Mouse (Mus musculus): Measurements from ENCODE around the gene Lif. TPM values are rescaled to one million over a fixed set of nuclear protein-coding genes. Genes with fewer than 3 reads are reported as not detected.

Gene Lif
- total and polyA plus RNA-seq, 2 experiments = 0.02 TPM; not detected in 1

DNA sequence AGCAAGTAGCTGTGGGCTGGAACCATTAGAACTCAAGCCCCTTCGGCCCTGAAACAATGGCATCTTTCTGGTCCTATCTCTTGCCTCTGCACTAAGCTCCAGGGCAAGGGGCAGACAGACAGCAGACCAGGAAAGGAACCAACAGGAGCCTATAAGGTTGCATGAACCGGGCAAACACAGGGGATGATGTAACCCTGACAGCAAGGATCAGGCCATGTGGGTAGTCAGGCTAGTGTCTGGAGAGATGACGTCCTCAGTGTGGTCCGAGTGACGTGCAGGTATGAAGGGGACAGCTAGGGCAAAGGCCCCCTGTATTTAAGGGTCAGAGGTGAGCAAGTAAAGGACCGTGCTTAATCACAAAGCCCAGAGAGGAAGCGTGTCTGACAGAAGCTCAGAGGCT, 7.1 kb upstream of the Lif start:
- TF ChIP-seq POLR2A (IDR thresholded peaks at IDR 0.05; ENCODE audit: extremely low read depth, insufficient read depth, low read length) (no peak), CTCF (IDR thresholded peaks at IDR 0.05; ENCODE audit: low read depth, low read length) (no peak)
- no peaks in the 10 kb centered on the region for H3K79me2 ChIP-seq (ENCODE audit: control insufficient read depth, insufficient read depth, low read length)
- H3K27me3 ChIP-seq (ENCODE audit: control insufficient read depth, insufficient read depth, low read length) = no peaks in the 10 kb centered on the region
- H3K4me1 ChIP-seq (ENCODE audit: control insufficient read depth, insufficient read depth, low read length) = no peaks in the 10 kb centered on the region; the same call in 1 of the 2 replicates
- H3K4me3 ChIP-seq (ENCODE audit: insufficient read depth, low read depth, low read length) = no peak overlapping the region
- WGBS = 45% methylated on average over 7 of the region's 7 CpGs
- H3K36me3 ChIP-seq (ENCODE audit: control insufficient read depth, insufficient read depth, low read length) = no peaks in the 10 kb centered on the region
- no peak overlapping the region for H3K9ac ChIP-seq (ENCODE audit: low read depth, low read length)
- no peak overlapping the region for H3K27ac ChIP-seq (replicated peaks; ENCODE audit: insufficient read depth, low read depth, low read length)
- DNase-seq (ENCODE audit: extremely low read depth, low read depth, low spot score) = peak; percentile 42

- TF ChIP-seq CTCF (IDR thresholded peaks at IDR 0.05; ENCODE audit: low read depth, low read length) = no peak
- no peak for TF ChIP-seq POLR2A (IDR thresholded peaks at IDR 0.05; ENCODE audit: extremely low read depth, insufficient read depth, low read length)
- Histone ChIP-seq H3K4me3 (ENCODE audit: insufficient read depth, low read depth, low read length) (no peak overlapping the region), H3K4me1 (ENCODE audit: control insufficient read depth, insufficient read depth, low read length) (no peaks in the 10 kb centered on the region; the same call in 1 of the 2 replicates), H3K27ac (replicated peaks; ENCODE audit: insufficient read depth, low read depth, low read length) (no peak overlapping the region), H3K9ac (ENCODE audit: low read depth, low read length) (no peak overlapping the region), H3K27me3 (ENCODE audit: control insufficient read depth, insufficient read depth, low read length) (no peaks in the 10 kb centered on the region), H3K79me2 (ENCODE audit: control insufficient read depth, insufficient read depth, low read length) (no peaks in the 10 kb centered on the region), H3K36me3 (ENCODE audit: control insufficient read depth, insufficient read depth, low read length) (no peaks in the 10 kb centered on the region)
- WGBS = 71% methylated on average over 3 of the region's 3 CpGs
- no peak for DNase-seq (ENCODE audit: extremely low read depth, low read depth, low spot score)
Observed at GRCm38 (mm10) chr11:4251376-4251775, 6.0 kb upstream of the Lif start.

GRCm38 (mm10) chr11:4252886-4253285, 4.5 kb upstream of the Lif start:
- Histone ChIP-seq H3K79me2 (ENCODE audit: control insufficient read depth, insufficient read depth, low read length) (no peaks in the 10 kb centered on the region), H3K27me3 (ENCODE audit: control insufficient read depth, insufficient read depth, low read length) (no peaks in the 10 kb centered on the region), H3K9ac (ENCODE audit: low read depth, low read length) (no peak overlapping the region), H3K27ac (replicated peaks; ENCODE audit: insufficient read depth, low read depth, low read length) (no peak overlapping the region), H3K4me3 (ENCODE audit: insufficient read depth, low read depth, low read length) (no peak overlapping the region), H3K36me3 (ENCODE audit: control insufficient read depth, insufficient read depth, low read length) (no peaks in the 10 kb centered on the region), H3K4me1 (ENCODE audit: control insufficient read depth, insufficient read depth, low read length) (peaks cover 5% of the 10 kb centered on the region)
- DNase-seq (ENCODE audit: extremely low read depth, low read depth, low spot score) = no peak
- TF ChIP-seq CTCF (IDR thresholded peaks at IDR 0.05; ENCODE audit: low read depth, low read length) (no peak), POLR2A (IDR thresholded peaks at IDR 0.05; ENCODE audit: extremely low read depth, insufficient read depth, low read length) (no peak)
- WGBS = 89% methylated on average over 2 of the region's 2 CpGs

DNA sequence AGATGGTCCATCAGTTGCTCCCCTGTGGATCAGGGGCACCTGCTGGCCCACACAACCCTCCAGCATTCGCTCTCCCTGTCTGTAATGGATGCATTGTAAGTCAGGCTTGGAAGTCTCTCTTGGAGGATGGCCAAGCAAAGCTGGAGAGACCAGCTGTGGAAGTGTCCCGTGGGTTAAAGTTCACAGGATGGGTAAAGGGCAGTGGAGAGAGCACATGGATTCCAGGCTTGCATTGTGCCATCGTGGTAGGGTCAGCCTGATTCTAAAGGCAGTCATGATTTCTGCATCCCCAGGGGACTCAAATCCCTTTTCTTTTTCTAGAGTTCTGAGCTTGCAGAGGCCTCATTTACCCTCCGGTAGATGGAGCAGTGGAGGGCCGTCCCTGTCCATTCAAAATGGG, 399 bp downstream of the Lif start:
- Histone ChIP-seq H3K27ac (replicated peaks; ENCODE audit: insufficient read depth, low read depth, low read length) (no peak overlapping the region; the same call in 1 of the 2 replicates), H3K9ac (ENCODE audit: low read depth, low read length) (no peak overlapping the region), H3K36me3 (ENCODE audit: control insufficient read depth, insufficient read depth, low read length) (no peaks in the 10 kb centered on the region), H3K27me3 (ENCODE audit: control insufficient read depth, insufficient read depth, low read length) (no peaks in the 10 kb centered on the region), H3K4me3 (ENCODE audit: insufficient read depth, low read depth, low read length) (no peak overlapping the region), H3K4me1 (ENCODE audit: control insufficient read depth, insufficient read depth, low read length) (peaks cover 11% of the 10 kb centered on the region), H3K79me2 (ENCODE audit: control insufficient read depth, insufficient read depth, low read length) (no peaks in the 10 kb centered on the region)
- WGBS = 18% methylated on average over 5 of the region's 5 CpGs
- peak; percentile 91 for DNase-seq (ENCODE audit: extremely low read depth, low read depth, low spot score)
- TF ChIP-seq POLR2A (IDR thresholded peaks at IDR 0.05; ENCODE audit: extremely low read depth, insufficient read depth, low read length) = no peak
- no peak for TF ChIP-seq CTCF (IDR thresholded peaks at IDR 0.05; ENCODE audit: low read depth, low read length)

DNA sequence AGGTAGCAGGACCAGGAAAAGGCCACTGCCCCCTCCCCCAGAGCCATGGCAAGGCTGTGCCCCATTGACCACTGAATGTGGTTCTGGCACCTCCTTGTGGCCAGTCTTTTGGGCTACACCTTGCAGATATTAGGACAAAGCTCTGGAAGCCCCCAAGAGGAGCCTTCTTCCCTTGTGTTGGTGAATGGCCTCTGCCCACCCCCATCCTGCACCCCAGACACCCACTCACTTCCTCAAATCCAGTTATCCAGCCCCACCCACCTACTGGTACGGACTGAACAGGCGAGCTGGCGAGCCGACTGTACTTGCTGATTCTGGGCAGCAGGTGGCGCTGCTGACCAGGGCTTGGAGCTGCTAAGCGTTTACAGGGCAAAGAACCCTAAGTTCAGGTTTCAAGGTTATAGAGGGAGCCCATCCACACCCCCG, 1.3 kb downstream of the Lif start:
- Histone ChIP-seq H3K27me3 (ENCODE audit: control insufficient read depth, insufficient read depth, low read length) (no peaks in the 10 kb centered on the region), H3K4me1 (ENCODE audit: control insufficient read depth, insufficient read depth, low read length) (peaks cover 11% of the 10 kb centered on the region), H3K27ac (replicated peaks; ENCODE audit: insufficient read depth, low read depth, low read length) (no peak overlapping the region), H3K9ac (ENCODE audit: low read depth, low read length) (0 out of 2 replicates have a peak overlapping the region, but pooled peaks have one; percentile 28), H3K79me2 (ENCODE audit: control insufficient read depth, insufficient read depth, low read length) (no peaks in the 10 kb centered on the region), H3K4me3 (ENCODE audit: insufficient read depth, low read depth, low read length) (no peak overlapping the region; the same call in 1 of the 2 replicates), H3K36me3 (ENCODE audit: control insufficient read depth, insufficient read depth, low read length) (no peaks in the 10 kb centered on the region)
- WGBS = 1% methylated on average over 7 of the region's 7 CpGs
- TF ChIP-seq POLR2A (IDR thresholded peaks at IDR 0.05; ENCODE audit: extremely low read depth, insufficient read depth, low read length) = no peak
- TF ChIP-seq CTCF (IDR thresholded peaks at IDR 0.05; ENCODE audit: low read depth, low read length) = peak; percentile 95
- DNase-seq (ENCODE audit: extremely low read depth, low read depth, low spot score) = peak; percentile 50

GRCm38 (mm10) chr11:4260463-4261187, 3.3 kb downstream of the Lif start:
- no peak for TF ChIP-seq CTCF (IDR thresholded peaks at IDR 0.05; ENCODE audit: low read depth, low read length)
- TF ChIP-seq POLR2A (IDR thresholded peaks at IDR 0.05; ENCODE audit: extremely low read depth, insufficient read depth, low read length) = no peak
- Histone ChIP-seq H3K9ac (ENCODE audit: low read depth, low read length) (no peak overlapping the region), H3K27me3 (ENCODE audit: control insufficient read depth, insufficient read depth, low read length) (no peaks in the 10 kb centered on the region), H3K79me2 (ENCODE audit: control insufficient read depth, insufficient read depth, low read length) (no peaks in the 10 kb centered on the region), H3K36me3 (ENCODE audit: control insufficient read depth, insufficient read depth, low read length) (no peaks in the 10 kb centered on the region), H3K4me1 (ENCODE audit: control insufficient read depth, insufficient read depth, low read length) (peaks cover 11% of the 10 kb centered on the region), H3K27ac (replicated peaks; ENCODE audit: insufficient read depth, low read depth, low read length) (no peak overlapping the region), H3K4me3 (ENCODE audit: insufficient read depth, low read depth, low read length) (no peak overlapping the region)
- DNase-seq (ENCODE audit: extremely low read depth, low read depth, low spot score) = no peak
- 49% methylated on average over 14 of the region's 14 CpGs for WGBS

Measured in liver, adult 2 months (tissue).